Mouse (Mus musculus) brain, embryonic 14.5 days (tissue): Measurements from ENCODE around the gene Tcap. TPM values are rescaled to one million over a fixed set of nuclear protein-coding genes. Genes with fewer than 3 reads are reported as not detected.

ENCODE experiments used
- DNase-seq: peaks from one replicate; pipeline ENCODE4 v3.0.0-alpha.2; 2011; ENCODE audit warnings: low read depth
- CTCF ChIP-seq: fragments of 200-500 bp; IDR thresholded peaks from 2 replicates; pipeline ENCODE4 v1.5.1; 2012; ENCODE audit warnings: inconsistent platforms, mild to moderate bottlenecking, moderate library complexity, borderline replicate concordance; ENCODE audit not compliant: insufficient read depth, insufficient read length; ENCODE audit errors: extremely low read depth
- POLR2A ChIP-seq: fragments of 200-500 bp; IDR thresholded peaks from 2 replicates; pipeline ENCODE4 v1.6.1; 2012; ENCODE audit warnings: mild to moderate bottlenecking, inconsistent platforms, borderline replicate concordance; ENCODE audit not compliant: poor library complexity, insufficient read depth, insufficient read length, severe bottlenecking; ENCODE audit errors: extremely low read depth
- polyA plus RNA-seq: library from polyadenylated mRNA; depleted of rRNA; stranded (reverse); fragments of >200 nt; gene quantifications from 2 replicates; pipeline ENCODE4 v1.2.3, GENCODE M21; 2012

The Tcap gene
- polyA plus RNA-seq, 1 experiment: 0.38 TPM

- TF ChIP-seq CTCF (no peak), POLR2A (no peak)
- no peak for DNase-seq
Measured at GRCm38 (mm10) chr11:98400816-98401215, 17.2 kb downstream of the Tcap start.

GRCm38 (mm10) chr11:98406621-98407020, 23.0 kb downstream of the Tcap start:
- no peak for DNase-seq
- TF ChIP-seq CTCF: no peak
- no peak for TF ChIP-seq POLR2A

GRCm38 (mm10) chr11:98408872-98409271, 25.3 kb downstream of the Tcap start:
- no peak for DNase-seq
- TF ChIP-seq POLR2A (no peak), CTCF (no peak)

GRCm38 (mm10) chr11:98409341-98409822, 25.8 kb downstream of the Tcap start:
- peak; percentile 73 for DNase-seq
- TF ChIP-seq CTCF (no peak), POLR2A (no peak)

GRCm38 (mm10) chr11:98412273-98412796, 28.7 kb downstream of the Tcap start, which contains the start of gene Erbb2:
Erbb2 (plus strand) TSS chr11:98412470.
- TF ChIP-seq POLR2A (peak; percentile 52; the same call in 1 of the 2 replicates), CTCF (no peak)
- peak; percentile 88 for DNase-seq

- peak; percentile 70 for DNase-seq
- no peak for TF ChIP-seq POLR2A
- TF ChIP-seq CTCF: no peak
Measured at GRCm38 (mm10) chr11:98412797-98413301, 29.2 kb downstream of the Tcap start.

GRCm38 (mm10) chr11:98413731-98414130, 30.1 kb downstream of the Tcap start:
- no peak for DNase-seq
- no peak for TF ChIP-seq POLR2A
- no peak for TF ChIP-seq CTCF

- no peak for DNase-seq
- no peak for TF ChIP-seq CTCF
- TF ChIP-seq POLR2A: no peak
Measured at GRCm38 (mm10) chr11:98414162-98414561, 30.6 kb downstream of the Tcap start.

- no peak for DNase-seq
- TF ChIP-seq POLR2A (no peak), CTCF (no peak)
Measured at GRCm38 (mm10) chr11:98417074-98417473, 33.5 kb downstream of the Tcap start.

GRCm38 (mm10) chr11:98418273-98418672, 34.7 kb downstream of the Tcap start:
- no peak for TF ChIP-seq CTCF
- no peak for TF ChIP-seq POLR2A
- DNase-seq: no peak

- TF ChIP-seq POLR2A: no peak
- TF ChIP-seq CTCF: no peak
- no peak for DNase-seq
Measured at GRCm38 (mm10) chr11:98418939-98419547, 35.4 kb downstream of the Tcap start.

GRCm38 (mm10) chr11:98426592-98426991, 43.0 kb downstream of the Tcap start:
- no peak for DNase-seq
- TF ChIP-seq CTCF (no peak), POLR2A (no peak)

GRCm38 (mm10) chr11:98428436-98428835, 44.8 kb downstream of the Tcap start:
- no peak for TF ChIP-seq POLR2A
- TF ChIP-seq CTCF: no peak
- DNase-seq: no peak
